8 mouse cellular contexts compared by ENCODE assay signal in genomic region chr17:56123681-56124340, GRCm38 (mm10). TPM values are rescaled to one million over a fixed set of nuclear protein-coding genes. Genes with fewer than 3 reads are reported as not detected.
DNase-seq lines count a peak whose midpoint lies in the region; ATAC-seq lines count a peak whose summit lies in the region.

No protein-coding gene starts in this region.

- H3K9ac ChIP-seq in kidney, embryonic 15.5 days = peak overlapping the region; percentile 50; the same call in 1 of the 2 replicates
- peak overlapping the region; percentile 43; the same call in 1 of the 2 replicates for H3K9ac ChIP-seq in forebrain, embryonic 11.5 days (ENCODE audit: low read length)
- H3K9ac ChIP-seq in neural tube, embryonic 14.5 days (replicated peaks; ENCODE audit: low read depth, low read length) = no peak overlapping the region

- DNase-seq in kidney, adult 18-20 months = no peak
- DNase-seq in forebrain, embryonic 11.5 days (ENCODE audit: low spot score) = no peak
- DNase-seq in limb, embryonic 10.5 days (ENCODE audit: low spot score) = no peak
- DNase-seq in embryo, embryonic 11 days = no peak
- no peak for DNase-seq in gastrocnemius, adult 18-20 months (ENCODE audit: low spot score)
- no peak for DNase-seq in layer of hippocampus, adult 11-12 months (ENCODE audit: low spot score)

- peak overlapping the region; percentile 90 for H3K4me2 ChIP-seq in kidney, embryonic 15.5 days
- H3K4me2 ChIP-seq in forebrain, embryonic 11.5 days (ENCODE audit: low read depth, low read length, severe bottlenecking) = peak overlapping the region; percentile 62
- no peak overlapping the region; the same call in 1 of the 2 replicates for H3K4me2 ChIP-seq in neural tube, embryonic 14.5 days (ENCODE audit: low read depth, low read length)

- ATAC-seq in kidney, embryonic 15.5 days (replicated peaks; ENCODE audit: low FRiP score) = no peak
- ATAC-seq in forebrain, embryonic 11.5 days (replicated peaks; ENCODE audit: low FRiP score) = 0 out of 2 replicates have a peak, but pooled peaks have one; percentile 10
- ATAC-seq in neural tube, embryonic 14.5 days (ENCODE audit: low read depth) = no peak

- H3K9me3 ChIP-seq in kidney, embryonic 15.5 days (replicated peaks) = peaks cover 6% of the 10 kb centered on the region; the same call in 1 of the 2 replicates
- peaks cover 10% of the 10 kb centered on the region for H3K9me3 ChIP-seq in forebrain, embryonic 11.5 days (ENCODE audit: control insufficient read depth, low read length)
- H3K9me3 ChIP-seq in limb, embryonic 10.5 days (replicated peaks) = peaks cover 9% of the 10 kb centered on the region
- peaks cover 8% of the 10 kb centered on the region for H3K9me3 ChIP-seq in neural tube, embryonic 14.5 days (ENCODE audit: control insufficient read depth, low read length)

- 43% methylated on average over 59 of the region's 59 CpGs for WGBS in kidney, embryonic 15.5 days
- WGBS in forebrain, embryonic 11.5 days = 45% methylated on average over 59 of the region's 59 CpGs
- WGBS in limb, embryonic 10.5 days = 42% methylated on average over 59 of the region's 59 CpGs
- WGBS in neural tube, embryonic 14.5 days = 50% methylated on average over 38 of the region's 59 CpGs

- H3K4me1 ChIP-seq in kidney, embryonic 15.5 days = peaks cover 31% of the 10 kb centered on the region
- H3K4me1 ChIP-seq in forebrain, embryonic 11.5 days (replicated peaks; ENCODE audit: control insufficient read depth, insufficient read depth, low read length) = peaks cover 5% of the 10 kb centered on the region
- peaks cover 27% of the 10 kb centered on the region for H3K4me1 ChIP-seq in limb, embryonic 10.5 days
- no peaks in the 10 kb centered on the region for H3K4me1 ChIP-seq in neural tube, embryonic 14.5 days (ENCODE audit: control insufficient read depth, insufficient read depth, low read length)

- peaks cover 66% of the 10 kb centered on the region for H3K27me3 ChIP-seq in kidney, embryonic 15.5 days
- H3K27me3 ChIP-seq in forebrain, embryonic 11.5 days (ENCODE audit: control insufficient read depth, insufficient read depth, low read length) = peaks cover 54% of the 10 kb centered on the region
- peaks cover 79% of the 10 kb centered on the region for H3K27me3 ChIP-seq in limb, embryonic 10.5 days (ENCODE audit: low read depth, poor library complexity, severe bottlenecking)
- peaks cover 44% of the 10 kb centered on the region for H3K27me3 ChIP-seq in neural tube, embryonic 14.5 days (ENCODE audit: control insufficient read depth, insufficient read depth, low read length)

- no peak overlapping the region for H3K27ac ChIP-seq in kidney, embryonic 15.5 days
- H3K27ac ChIP-seq in forebrain, embryonic 11.5 days (ENCODE audit: low read depth, low read length) = no peak overlapping the region
- peak overlapping the region; percentile 76 for H3K27ac ChIP-seq in limb, embryonic 10.5 days
- no peak overlapping the region for H3K27ac ChIP-seq in neural tube, embryonic 14.5 days (ENCODE audit: low read depth, low read length)

- peak overlapping the region; percentile 49 for H3K4me3 ChIP-seq in kidney, embryonic 15.5 days (replicated peaks)
- H3K4me3 ChIP-seq in forebrain, embryonic 11.5 days (ENCODE audit: low read depth, low read length) = peak overlapping the region; percentile 29
- peak overlapping the region; percentile 51 for H3K4me3 ChIP-seq in limb, embryonic 10.5 days
- peak overlapping the region; percentile 12; the same call in 1 of the 2 replicates for H3K4me3 ChIP-seq in neural tube, embryonic 14.5 days (ENCODE audit: low read depth, low read length)

- H3K36me3 ChIP-seq in kidney, embryonic 15.5 days = no peaks in the 10 kb centered on the region
- H3K36me3 ChIP-seq in forebrain, embryonic 11.5 days (ENCODE audit: control insufficient read depth, insufficient read depth, low read length) = no peaks in the 10 kb centered on the region; the same call in 1 of the 2 replicates
- H3K36me3 ChIP-seq in limb, embryonic 10.5 days = 0 out of 2 replicates have a peak, but pooled peaks cover 4% of the 10 kb centered on the region
- peaks cover 34% of the 10 kb centered on the region for H3K36me3 ChIP-seq in neural tube, embryonic 14.5 days (ENCODE audit: control insufficient read depth, insufficient read depth, low read length)

RNA-seq across cellular contexts. Expression of gene Lrg1, which starts 2.0 kb away (rescaled TPM):
- 0.39 and 0.53 TPM in 2 replicates for polyA plus RNA-seq in kidney, embryonic 15.5 days (2015; fragmentation: Nextera tagmentation; extraction: Ambion mirVana)
- 0.17 and 0.51 TPM in 2 replicates for polyA plus RNA-seq in forebrain, embryonic 11.5 days (2014; fragmentation: Nextera tagmentation; extraction: Ambion mirVana)
- 0.23 TPM in 1 of 2 replicates, not detected in the other for polyA plus RNA-seq in limb, embryonic 10.5 days (2016; fragmentation: Nextera tagmentation; extraction: Ambion mirVana)
- 0.24 TPM in 2 replicates for polyA plus RNA-seq in neural tube, embryonic 14.5 days (2014; fragmentation: Nextera tagmentation; extraction: Ambion mirVana)
- 10 to 100 TPM; 11.4 to 23.0 TPM for total RNA-seq in gastrocnemius, adult 18-20 months (2021)

RNA-seq across cellular contexts. Expression of gene Plin5, which starts 6.4 kb away (rescaled TPM):
- 1.5 and 1.9 TPM in 2 replicates for polyA plus RNA-seq in kidney, embryonic 15.5 days (2015; fragmentation: Nextera tagmentation; extraction: Ambion mirVana)
- 0.21 TPM in 1 of 2 replicates, not detected in the other for polyA plus RNA-seq in forebrain, embryonic 11.5 days (2014; fragmentation: Nextera tagmentation; extraction: Ambion mirVana)
- polyA plus RNA-seq in limb, embryonic 10.5 days (2016; fragmentation: Nextera tagmentation; extraction: Ambion mirVana) = 0.21 and 0.36 TPM in 2 replicates
- polyA plus RNA-seq in neural tube, embryonic 14.5 days (2014; fragmentation: Nextera tagmentation; extraction: Ambion mirVana) = 0.95 and 1.9 TPM in 2 replicates
- total RNA-seq in gastrocnemius, adult 18-20 months (2021) = 10 to 100 TPM; 22.5 to 29.0 TPM

RNA-seq across cellular contexts. Expression of gene Plin4, which starts 14.2 kb away (rescaled TPM):
- polyA plus RNA-seq in kidney, embryonic 15.5 days (2015; fragmentation: Nextera tagmentation; extraction: Ambion mirVana) = 0.08 and 0.12 TPM in 2 replicates
- polyA plus RNA-seq in forebrain, embryonic 11.5 days (2014; fragmentation: Nextera tagmentation; extraction: Ambion mirVana) = 0.07 TPM in 2 replicates
- 0.08 and 0.10 TPM in 2 replicates for polyA plus RNA-seq in limb, embryonic 10.5 days (2016; fragmentation: Nextera tagmentation; extraction: Ambion mirVana)
- polyA plus RNA-seq in neural tube, embryonic 14.5 days (2014; fragmentation: Nextera tagmentation; extraction: Ambion mirVana) = 0.19 and 0.28 TPM in 2 replicates
- total RNA-seq in gastrocnemius, adult 18-20 months (2021) = 100 to 1,000 TPM; 142 to 235 TPM

RNA-seq across cellular contexts. Expression of gene Sema6b, which starts 16.3 kb away (rescaled TPM):
- polyA plus RNA-seq in kidney, embryonic 15.5 days (2015; fragmentation: Nextera tagmentation; extraction: Ambion mirVana) = 1.5 TPM in 2 replicates
- polyA plus RNA-seq in forebrain, embryonic 11.5 days (2014; fragmentation: Nextera tagmentation; extraction: Ambion mirVana) = 1.4 and 2.5 TPM in 2 replicates
- polyA plus RNA-seq in limb, embryonic 10.5 days (2016; fragmentation: Nextera tagmentation; extraction: Ambion mirVana) = 0.88 and 1.0 TPM in 2 replicates
- polyA plus RNA-seq in neural tube, embryonic 14.5 days (2014; fragmentation: Nextera tagmentation; extraction: Ambion mirVana) = 11.8 and 13.8 TPM in 2 replicates
- 1 to 10 TPM; 1.5 to 3.7 TPM for total RNA-seq in gastrocnemius, adult 18-20 months (2021)

RNA-seq across cellular contexts. Expression of gene Tnfaip8l1, which starts 38.5 kb away (rescaled TPM):
- 11.6 and 11.9 TPM in 2 replicates for polyA plus RNA-seq in kidney, embryonic 15.5 days (2015; fragmentation: Nextera tagmentation; extraction: Ambion mirVana)
- 7.7 and 8.4 TPM in 2 replicates for polyA plus RNA-seq in forebrain, embryonic 11.5 days (2014; fragmentation: Nextera tagmentation; extraction: Ambion mirVana)
- 6.1 and 10.6 TPM in 2 replicates for polyA plus RNA-seq in limb, embryonic 10.5 days (2016; fragmentation: Nextera tagmentation; extraction: Ambion mirVana)
- polyA plus RNA-seq in neural tube, embryonic 14.5 days (2014; fragmentation: Nextera tagmentation; extraction: Ambion mirVana) = 9.2 and 9.9 TPM in 2 replicates
- under 1 TPM; 0.21 to 0.25 TPM for total RNA-seq in gastrocnemius, adult 18-20 months (2021)
